Mouse (Mus musculus): ENCODE results near the gene Hoxd11. TPM values are rescaled to one million over a fixed set of nuclear protein-coding genes. Genes with fewer than 3 reads are reported as not detected.

The Hoxd11 gene
- not detected in 2 replicates for polyA plus RNA-seq (2016; fragmentation: Nextera tagmentation; extraction: Ambion mirVana)

- no peak within 1 kb of the TSS for H3K4me3 ChIP-seq
- no peak within 1 kb of the TSS for H3K9ac ChIP-seq
- no peaks in the 10 kb centered on the region for H3K9me3 ChIP-seq (replicated peaks)
- peaks cover 13% of the 10 kb centered on the region for H3K4me1 ChIP-seq
- H3K27ac ChIP-seq = no peak within 1 kb of the TSS
- no peaks in the 10 kb centered on the region for H3K36me3 ChIP-seq
- peaks cover 100% of the 10 kb centered on the region for H3K27me3 ChIP-seq (replicated peaks)
- H3K4me2 ChIP-seq = no peak within 1 kb of the TSS
- 4% methylated on average over 15 of the region's 15 CpGs for WGBS (ENCODE audit: insufficient replicate concordance)
- ATAC-seq = no peak
Observed at GRCm38 (mm10) chr2:74678891-74679595, at the start of gene Hoxd11. Gene Hoxd11, plus strand, starts transcription at chr2:74679557.

- WGBS (ENCODE audit: insufficient replicate concordance) = 50% methylated on average over 4 of the region's 4 CpGs
- Histone ChIP-seq H3K27me3 (replicated peaks) (no peaks in the 10 kb centered on the region), H3K9me3 (replicated peaks) (0 out of 2 replicates have a peak, but pooled peaks cover 6% of the 10 kb centered on the region), H3K4me1 (no peaks in the 10 kb centered on the region), H3K9ac (no peak overlapping the region), H3K27ac (no peak overlapping the region), H3K4me3 (no peak overlapping the region), H3K36me3 (no peaks in the 10 kb centered on the region), H3K4me2 (no peak overlapping the region)
- ATAC-seq = no peak
Observed at GRCm38 (mm10) chr2:74635412-74635811, 43.9 kb upstream of the Hoxd11 start.

- peaks cover 47% of the 10 kb centered on the region for H3K27me3 ChIP-seq (replicated peaks)
- no peak for ATAC-seq
- 60% methylated on average over 5 of the region's 5 CpGs for WGBS (ENCODE audit: insufficient replicate concordance)
- H3K9me3 ChIP-seq (replicated peaks) = no peaks in the 10 kb centered on the region
- no peaks in the 10 kb centered on the region for H3K36me3 ChIP-seq
- H3K9ac ChIP-seq = no peak overlapping the region
- H3K4me2 ChIP-seq = no peak overlapping the region
- H3K4me3 ChIP-seq = no peak overlapping the region
- no peak overlapping the region for H3K27ac ChIP-seq
- no peaks in the 10 kb centered on the region for H3K4me1 ChIP-seq
Observed at GRCm38 (mm10) chr2:74642431-74642830, 36.9 kb upstream of the Hoxd11 start.

- WGBS (ENCODE audit: insufficient replicate concordance) = 56% methylated on average over 3 of the region's 3 CpGs
Observed at GRCm38 (mm10) chr2:74645631-74646030, 33.7 kb upstream of the Hoxd11 start.

GRCm38 (mm10) chr2:74647082-74647864 is 32.1 kb upstream of the Hoxd11 start:
- H3K27me3 ChIP-seq (replicated peaks) = peaks cover 92% of the 10 kb centered on the region
- H3K4me2 ChIP-seq = no peak overlapping the region
- no peaks in the 10 kb centered on the region for H3K9me3 ChIP-seq (replicated peaks)
- H3K9ac ChIP-seq = no peak overlapping the region
- H3K36me3 ChIP-seq = no peaks in the 10 kb centered on the region
- ATAC-seq = no peak
- no peak overlapping the region for H3K4me3 ChIP-seq
- WGBS (ENCODE audit: insufficient replicate concordance) = 13% methylated on average over 7 of the region's 7 CpGs
- no peaks in the 10 kb centered on the region for H3K4me1 ChIP-seq
- H3K27ac ChIP-seq = no peak overlapping the region

More at GRCm38 (mm10) chr2:74645631-74646030, 33.7 kb upstream of the Hoxd11 start:
- Histone ChIP-seq H3K9me3 (replicated peaks) (no peaks in the 10 kb centered on the region), H3K27ac (no peak overlapping the region), H3K9ac (no peak overlapping the region), H3K36me3 (no peaks in the 10 kb centered on the region), H3K4me3 (no peak overlapping the region), H3K27me3 (replicated peaks) (peaks cover 79% of the 10 kb centered on the region), H3K4me1 (no peaks in the 10 kb centered on the region), H3K4me2 (no peak overlapping the region)
- no peak for ATAC-seq

- H3K27me3 ChIP-seq (replicated peaks) = peaks cover 90% of the 10 kb centered on the region
- H3K9me3 ChIP-seq (replicated peaks) = no peaks in the 10 kb centered on the region
- peaks cover 13% of the 10 kb centered on the region for H3K4me1 ChIP-seq
- H3K27ac ChIP-seq = no peak overlapping the region
- ATAC-seq = no peak
- no peak overlapping the region for H3K9ac ChIP-seq
- no peaks in the 10 kb centered on the region for H3K36me3 ChIP-seq
- WGBS (ENCODE audit: insufficient replicate concordance) = 30% methylated on average over 2 of the region's 2 CpGs
- H3K4me3 ChIP-seq = no peak overlapping the region
- H3K4me2 ChIP-seq = no peak overlapping the region
Observed at GRCm38 (mm10) chr2:74652996-74653340, 26.4 kb upstream of the Hoxd11 start.

- peaks cover 13% of the 10 kb centered on the region for H3K4me1 ChIP-seq
- no peak for ATAC-seq
- no peak overlapping the region for H3K4me3 ChIP-seq
- 11% methylated on average over 17 of the region's 17 CpGs for whole genome bisulfite sequencing (ENCODE audit: insufficient replicate concordance)
- H3K36me3 ChIP-seq = no peaks in the 10 kb centered on the region
- no peak overlapping the region for H3K9ac ChIP-seq
- no peaks in the 10 kb centered on the region for H3K9me3 ChIP-seq (replicated peaks)
- no peak overlapping the region for H3K27ac ChIP-seq
- H3K4me2 ChIP-seq = no peak overlapping the region
- peaks cover 90% of the 10 kb centered on the region for H3K27me3 ChIP-seq (replicated peaks)
Observed at GRCm38 (mm10) chr2:74653781-74654535, 25.4 kb upstream of the Hoxd11 start.

- Histone ChIP-seq H3K9me3 (replicated peaks) (no peaks in the 10 kb centered on the region), H3K27me3 (replicated peaks) (peaks cover 90% of the 10 kb centered on the region), H3K27ac (no peak overlapping the region), H3K4me3 (peak overlapping the region; percentile 36; the same call in 1 of the 2 replicates), H3K4me1 (peaks cover 13% of the 10 kb centered on the region), H3K36me3 (no peaks in the 10 kb centered on the region), H3K4me2 (peak overlapping the region; percentile 55; the same call in 1 of the 2 replicates), H3K9ac (no peak overlapping the region)
- ATAC-seq = no peak
- WGBS (ENCODE audit: insufficient replicate concordance) = 5% methylated on average over 14 of the region's 20 CpGs
Observed at GRCm38 (mm10) chr2:74654743-74655419, 24.5 kb upstream of the Hoxd11 start.

- Histone ChIP-seq H3K36me3 (no peaks in the 10 kb centered on the region), H3K4me3 (peak overlapping the region; percentile 36), H3K27ac (no peak overlapping the region), H3K4me1 (peaks cover 13% of the 10 kb centered on the region), H3K9me3 (replicated peaks) (no peaks in the 10 kb centered on the region), H3K27me3 (replicated peaks) (peaks cover 90% of the 10 kb centered on the region), H3K4me2 (peak overlapping the region; percentile 55), H3K9ac (no peak overlapping the region)
- 4% methylated on average over 40 of the region's 47 CpGs for WGBS (ENCODE audit: insufficient replicate concordance)
- ATAC-seq = no peak
Observed at GRCm38 (mm10) chr2:74655420-74655781, 24.0 kb upstream of the Hoxd11 start.

- 2% methylated on average over 65 of the region's 69 CpGs for WGBS (ENCODE audit: insufficient replicate concordance)
- Histone ChIP-seq H3K36me3 (no peaks in the 10 kb centered on the region), H3K27ac (no peak overlapping the region), H3K9ac (no peak overlapping the region), H3K27me3 (replicated peaks) (peaks cover 90% of the 10 kb centered on the region), H3K9me3 (replicated peaks) (no peaks in the 10 kb centered on the region), H3K4me2 (peak overlapping the region; percentile 55), H3K4me1 (peaks cover 13% of the 10 kb centered on the region), H3K4me3 (peak overlapping the region; percentile 36)
- no peak for ATAC-seq
Observed at GRCm38 (mm10) chr2:74655821-74656631, 23.3 kb upstream of the Hoxd11 start.

- Histone ChIP-seq H3K4me1 (peaks cover 13% of the 10 kb centered on the region), H3K27me3 (replicated peaks) (peaks cover 91% of the 10 kb centered on the region), H3K9me3 (replicated peaks) (no peaks in the 10 kb centered on the region), H3K4me2 (no peak overlapping the region), H3K36me3 (no peaks in the 10 kb centered on the region), H3K4me3 (no peak overlapping the region), H3K9ac (no peak overlapping the region), H3K27ac (no peak overlapping the region)
- ATAC-seq = no peak
- under 1% methylated on average over 4 of the region's 4 CpGs for WGBS (ENCODE audit: insufficient replicate concordance)
Observed at GRCm38 (mm10) chr2:74656632-74657021, 22.7 kb upstream of the Hoxd11 start.

Measured in liver, embryonic 12.5 days (tissue).